Comparison of ENCODE assay signal across 9 mouse cellular contexts in genomic region chr2:174933013-174933353, GRCm38 (mm10).
DNase-seq lines count a peak whose midpoint lies in the region; ATAC-seq and TF ChIP-seq lines count a peak whose summit lies in the region.
"Had no signal": no experiment of that assay in that cellular context is flagged by ENCODE, and none has a peak within 500 bp of the region (broad histone marks: within the 10 kb centered on the region; RNA-seq: fewer than 3 reads in every experiment).

No protein-coding gene starts in this region.

- peak; percentile 72; the same call in 1 of the 2 replicates for ATAC-seq in kidney, embryonic 16.5 days (ENCODE audit: low FRiP score, low TSS enrichment)
- peak; percentile 71 for ATAC-seq in hindbrain, embryonic 15.5 days (ENCODE audit: low FRiP score, low read depth)
- ATAC-seq in midbrain, postnatal 0 days (ENCODE audit: low FRiP score) = peak; percentile 39; the same call in 1 of the 2 replicates

- H3K4me2 ChIP-seq in kidney, embryonic 16.5 days (replicated peaks; ENCODE audit: low read depth, low read length) = no peak overlapping the region
- peak overlapping the region; percentile 17; the same call in 1 of the 2 replicates for H3K4me2 ChIP-seq in hindbrain, embryonic 15.5 days
- peak overlapping the region; percentile 28 for H3K4me2 ChIP-seq in midbrain, postnatal 0 days (ENCODE audit: low read depth, low read length, poor library complexity, severe bottlenecking)
- H3K4me2 ChIP-seq: liver, embryonic 13.5 days had no signal

- H3K9me3 ChIP-seq in kidney, embryonic 16.5 days (ENCODE audit: low read length) = no peaks in the 10 kb centered on the region
- H3K9me3 ChIP-seq in forebrain, embryonic 10.5 days = no peaks in the 10 kb centered on the region
- H3K9me3 ChIP-seq in hindbrain, embryonic 15.5 days = no peaks in the 10 kb centered on the region
- no peaks in the 10 kb centered on the region for H3K9me3 ChIP-seq in midbrain, postnatal 0 days (ENCODE audit: low read length)
- H3K9me3 ChIP-seq: liver, embryonic 13.5 days had no signal

- intact Hi-C loops in left cerebral cortex, postnatal 14 days (cut with DNase I) = no loop called here

- no peak for DNase-seq in kidney, postnatal 4 days
- DNase-seq in forebrain, embryonic 10.5 days (ENCODE audit: extremely low spot score, low spot score) = no peak
- no peak for DNase-seq in midbrain, postnatal 0 days (ENCODE audit: low spot score)
- DNase-seq in embryo, embryonic 10 days (ENCODE audit: low spot score) = no peak
- no peak for DNase-seq in embryo, embryonic 11 days
- DNase-seq in left cerebral cortex, postnatal 14 days (ENCODE audit: low spot score in 2 of 2) = no peak

- no peak overlapping the region for H3K9ac ChIP-seq in kidney, embryonic 16.5 days (replicated peaks; ENCODE audit: low read length)
- no peak overlapping the region for H3K9ac ChIP-seq in hindbrain, embryonic 15.5 days
- no peak overlapping the region for H3K9ac ChIP-seq in midbrain, postnatal 0 days (replicated peaks; ENCODE audit: low read length, poor library complexity, severe bottlenecking)
- H3K9ac ChIP-seq: liver, embryonic 13.5 days had no signal

- no peaks in the 10 kb centered on the region for H3K27me3 ChIP-seq in kidney, embryonic 16.5 days (ENCODE audit: insufficient read depth, low read length)
- no peaks in the 10 kb centered on the region for H3K27me3 ChIP-seq in forebrain, embryonic 10.5 days (ENCODE audit: poor library complexity, severe bottlenecking)
- no peaks in the 10 kb centered on the region for H3K27me3 ChIP-seq in hindbrain, embryonic 15.5 days
- H3K27me3 ChIP-seq in midbrain, postnatal 0 days (ENCODE audit: insufficient read depth, low read length) = no peaks in the 10 kb centered on the region
- H3K27me3 ChIP-seq: liver, embryonic 13.5 days had no signal

- TF ChIP-seq CTCF in midbrain, postnatal 0 days (IDR thresholded peaks at IDR 0.05) = no peak

- H3K27ac ChIP-seq in kidney, embryonic 16.5 days (ENCODE audit: low read length) = no peak overlapping the region
- no peak overlapping the region for H3K27ac ChIP-seq in forebrain, embryonic 10.5 days
- H3K27ac ChIP-seq in hindbrain, embryonic 15.5 days (replicated peaks) = no peak overlapping the region
- no peak overlapping the region for H3K27ac ChIP-seq in midbrain, postnatal 0 days (ENCODE audit: low read depth, low read length)
- H3K27ac ChIP-seq: liver, embryonic 13.5 days had no signal

- H3K4me3 ChIP-seq in kidney, embryonic 16.5 days (ENCODE audit: low read length) = no peak overlapping the region
- peak overlapping the region; percentile 18; the same call in 1 of the 2 replicates for H3K4me3 ChIP-seq in forebrain, embryonic 10.5 days
- H3K4me3 ChIP-seq in hindbrain, embryonic 15.5 days = no peak overlapping the region
- H3K4me3 ChIP-seq in midbrain, postnatal 0 days (ENCODE audit: low read depth, low read length) = no peak overlapping the region
- H3K4me3 ChIP-seq: liver, embryonic 13.5 days had no signal

- 19% methylated on average over 6 of the region's 6 CpGs for WGBS in kidney, embryonic 16.5 days
- 9% methylated on average over 6 of the region's 6 CpGs for WGBS in forebrain, embryonic 10.5 days
- WGBS in hindbrain, embryonic 15.5 days = 20% methylated on average over 6 of the region's 6 CpGs
- WGBS in midbrain, postnatal 0 days = 11% methylated on average over 6 of the region's 6 CpGs

- no peaks in the 10 kb centered on the region for H3K36me3 ChIP-seq in kidney, embryonic 16.5 days (ENCODE audit: insufficient read depth, low read length)
- no peaks in the 10 kb centered on the region for H3K36me3 ChIP-seq in forebrain, embryonic 10.5 days (replicated peaks)
- no peaks in the 10 kb centered on the region for H3K36me3 ChIP-seq in hindbrain, embryonic 15.5 days
- no peaks in the 10 kb centered on the region for H3K36me3 ChIP-seq in midbrain, postnatal 0 days (ENCODE audit: insufficient read depth, low read length)
- H3K36me3 ChIP-seq: liver, embryonic 13.5 days had no signal

- H3K4me1 ChIP-seq in kidney, embryonic 16.5 days (ENCODE audit: insufficient read depth, low read length) = no peaks in the 10 kb centered on the region
- H3K4me1 ChIP-seq in forebrain, embryonic 10.5 days = peaks cover 10% of the 10 kb centered on the region
- H3K4me1 ChIP-seq in hindbrain, embryonic 15.5 days (replicated peaks) = no peaks in the 10 kb centered on the region
- no peaks in the 10 kb centered on the region; the same call in 1 of the 2 replicates for H3K4me1 ChIP-seq in midbrain, postnatal 0 days (ENCODE audit: insufficient read depth, low read length)
- H3K4me1 ChIP-seq: liver, embryonic 13.5 days had no signal
